Comparison of ENCODE assay signal across 14 mouse cellular contexts in genomic region chr10:59628641-59629505, GRCm38 (mm10). TPM values are rescaled to one million over a fixed set of nuclear protein-coding genes. Genes with fewer than 3 reads are reported as not detected.
A peak's percentile ranks its signal among the peaks of the same experiment; 100 is the strongest.
DNase-seq lines count a peak whose midpoint lies in the region; ATAC-seq lines count a peak whose summit lies in the region.
"Had no signal": no experiment of that assay in that cellular context is flagged by ENCODE, and none has a peak within 500 bp of the region (broad histone marks: within the 10 kb centered on the region; RNA-seq: fewer than 3 reads in every experiment).

No protein-coding gene starts in this region.

- no peak for ATAC-seq in heart, embryonic 11.5 days (replicated peaks; ENCODE audit: insufficient number of reproducible peaks, low FRiP score, low TSS enrichment)
- ATAC-seq in limb, embryonic 13.5 days (ENCODE audit: low FRiP score, low read depth) = no peak; the same call in 1 of the 2 replicates
- ATAC-seq in stomach, embryonic 16.5 days (ENCODE audit: insufficient read depth, low FRiP score) = peak; percentile 90

- H3K27ac ChIP-seq in heart, embryonic 11.5 days (ENCODE audit: low read depth, low read length) = no peak overlapping the region
- H3K27ac ChIP-seq in limb, embryonic 13.5 days = 0 out of 2 replicates have a peak overlapping the region, but pooled peaks have one; percentile 44
- H3K27ac ChIP-seq in stomach, embryonic 16.5 days (ENCODE audit: low read length) = peak overlapping the region; percentile 87
- H3K27ac ChIP-seq: neural tube, embryonic 12.5 days had no signal

- H3K4me2 ChIP-seq in heart, embryonic 11.5 days = no peak overlapping the region
- no peak overlapping the region; the same call in 1 of the 2 replicates for H3K4me2 ChIP-seq in limb, embryonic 13.5 days (replicated peaks)
- peak overlapping the region; percentile 20 for H3K4me2 ChIP-seq in stomach, embryonic 16.5 days (ENCODE audit: low read depth, low read length)
- H3K4me2 ChIP-seq: neural tube, embryonic 12.5 days had no signal

- 78% methylated on average over 17 of the region's 17 CpGs for WGBS in heart, embryonic 11.5 days (ENCODE audit: insufficient replicate concordance)
- 53% methylated on average over 17 of the region's 17 CpGs for WGBS in limb, embryonic 13.5 days
- 49% methylated on average over 17 of the region's 17 CpGs for WGBS in stomach, embryonic 16.5 days

- no peaks in the 10 kb centered on the region for H3K4me1 ChIP-seq in heart, embryonic 11.5 days (ENCODE audit: control insufficient read depth, insufficient read depth, low read length)
- peaks cover 12% of the 10 kb centered on the region for H3K4me1 ChIP-seq in limb, embryonic 13.5 days
- 0 out of 2 replicates have a peak, but pooled peaks cover 4% of the 10 kb centered on the region for H3K4me1 ChIP-seq in stomach, embryonic 16.5 days (ENCODE audit: control insufficient read depth, insufficient read depth, low read length)
- H3K4me1 ChIP-seq: neural tube, embryonic 12.5 days had no signal

- no peaks in the 10 kb centered on the region for H3K36me3 ChIP-seq in heart, embryonic 11.5 days (ENCODE audit: control insufficient read depth, insufficient read depth, low read length)
- no peaks in the 10 kb centered on the region for H3K36me3 ChIP-seq in limb, embryonic 13.5 days
- H3K36me3 ChIP-seq in stomach, embryonic 16.5 days (ENCODE audit: control insufficient read depth, insufficient read depth, low read length) = no peaks in the 10 kb centered on the region
- H3K36me3 ChIP-seq: neural tube, embryonic 12.5 days had no signal

- no peaks in the 10 kb centered on the region for H3K27me3 ChIP-seq in heart, embryonic 11.5 days (ENCODE audit: control insufficient read depth, insufficient read depth, low read length)
- H3K27me3 ChIP-seq in limb, embryonic 13.5 days = no peaks in the 10 kb centered on the region
- no peaks in the 10 kb centered on the region for H3K27me3 ChIP-seq in stomach, embryonic 16.5 days (ENCODE audit: control insufficient read depth, insufficient read depth, low read length)
- H3K27me3 ChIP-seq: neural tube, embryonic 12.5 days had no signal

- DNase-seq in heart, adult 11 months = peak; percentile 79
- peak; percentile 33 for DNase-seq in lung, postnatal 36 days
- no peak for DNase-seq in lung, postnatal 10 days
- no peak for DNase-seq in testis, postnatal 14 days (ENCODE audit: low spot score)
- no peak for DNase-seq in right cerebral cortex, postnatal 4 days
- DNase-seq: embryo, embryonic 11 days; kidney, adult 9 months; lung, postnatal 4 days; thymus, postnatal 25 days had no signal

- no peaks in the 10 kb centered on the region for H3K9me3 ChIP-seq in heart, embryonic 11.5 days (replicated peaks; ENCODE audit: control insufficient read depth, low read length)
- H3K9me3 ChIP-seq in limb, embryonic 13.5 days = no peaks in the 10 kb centered on the region
- H3K9me3 ChIP-seq in stomach, embryonic 16.5 days (replicated peaks; ENCODE audit: control insufficient read depth, low read length) = no peaks in the 10 kb centered on the region
- H3K9me3 ChIP-seq: neural tube, embryonic 12.5 days had no signal

- no peak overlapping the region for H3K4me3 ChIP-seq in heart, embryonic 11.5 days (ENCODE audit: low read depth, low read length)
- H3K4me3 ChIP-seq in limb, embryonic 13.5 days = no peak overlapping the region
- H3K4me3 ChIP-seq in stomach, embryonic 16.5 days (replicated peaks; ENCODE audit: low read length) = no peak overlapping the region
- H3K4me3 ChIP-seq: neural tube, embryonic 12.5 days had no signal

- H3K9ac ChIP-seq in heart, embryonic 11.5 days (ENCODE audit: low read depth, low read length) = no peak overlapping the region
- H3K9ac ChIP-seq in limb, embryonic 13.5 days = no peak overlapping the region; the same call in 1 of the 2 replicates
- no peak overlapping the region for H3K9ac ChIP-seq in stomach, embryonic 16.5 days (ENCODE audit: low read length)
- H3K9ac ChIP-seq: neural tube, embryonic 12.5 days had no signal

RNA-seq across cellular contexts. Expression of gene Mcu, which starts 12.4 kb away (rescaled TPM):
- polyA plus RNA-seq in heart, embryonic 11.5 days (2014; fragmentation: Nextera tagmentation; extraction: Ambion mirVana) = 27.4 and 28.5 TPM in 2 replicates
- 62.3 and 65.3 TPM in 2 replicates for polyA plus RNA-seq in limb, embryonic 13.5 days (2015; fragmentation: Nextera tagmentation; extraction: Ambion mirVana)
- polyA plus RNA-seq in stomach, embryonic 16.5 days (2015; fragmentation: Nextera tagmentation; extraction: Ambion mirVana) = 60.0 and 64.9 TPM in 2 replicates

RNA-seq across cellular contexts. Expression of gene Gm10322, which starts 13.0 kb away (rescaled TPM):
- not detected in 2 replicates for polyA plus RNA-seq in heart, embryonic 11.5 days (2014; fragmentation: Nextera tagmentation; extraction: Ambion mirVana)
- not detected in 2 replicates for polyA plus RNA-seq in limb, embryonic 13.5 days (2015; fragmentation: Nextera tagmentation; extraction: Ambion mirVana)
- polyA plus RNA-seq in stomach, embryonic 16.5 days (2015; fragmentation: Nextera tagmentation; extraction: Ambion mirVana) = not detected in 2 replicates
- polyA plus RNA-seq: heart, postnatal 0 days; neural tube, embryonic 12.5 days had no signal

Comparison
In these comparisons a context has a peak if more than half of its experiments do, and no peak if none do; other contexts are left out.
1. DNase-seq: peak in heart, adult 11 months (single experiment) and lung, postnatal 36 days (single experiment); none in lung, postnatal 10 days (single experiment), testis, postnatal 14 days (single experiment) and right cerebral cortex, postnatal 4 days (single experiment).